In the genomic region with DNA sequence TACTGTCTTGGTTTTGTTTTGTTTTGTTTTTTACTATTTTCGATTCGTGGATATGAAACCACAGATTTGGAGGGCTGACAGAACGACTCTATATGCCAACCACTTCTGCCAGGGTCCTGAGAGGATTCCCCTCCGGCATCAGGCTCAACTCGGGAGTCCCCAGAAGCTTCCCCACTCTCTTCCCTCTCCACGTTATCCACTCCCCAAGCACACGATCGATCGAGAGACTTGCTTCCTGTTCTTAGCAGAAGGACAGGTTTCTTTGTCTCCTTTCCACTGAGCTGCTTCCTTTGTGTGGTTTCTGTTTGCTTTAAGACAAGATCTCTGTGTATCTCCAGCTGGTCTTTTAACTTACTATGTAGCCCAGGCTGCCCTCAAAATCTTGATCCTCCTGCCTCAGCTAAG, we compare ENCODE assay signal across 15 mouse cellular contexts.
DNase-seq lines count a peak whose midpoint lies in the region; ATAC-seq and TF ChIP-seq lines count a peak whose summit lies in the region.
"Had no signal": no experiment of that assay in that cellular context is flagged by ENCODE, and none has a peak within 500 bp of the region (broad histone marks: within the 10 kb centered on the region; RNA-seq: fewer than 3 reads in every experiment).

No protein-coding gene starts in this region.

- no peaks in the 10 kb centered on the region for H3K4me1 ChIP-seq in heart, embryonic 16.5 days (ENCODE audit: control insufficient read depth, insufficient read depth, low read length)
- peaks cover 2% of the 10 kb centered on the region; the same call in 1 of the 2 replicates for H3K4me1 ChIP-seq in small intestine, adult 2 months (ENCODE audit: control insufficient read depth, insufficient read depth, insufficient read length, low read length)
- H3K4me1 ChIP-seq in midbrain, embryonic 14.5 days (ENCODE audit: control insufficient read depth, insufficient read depth, low read length), result peaks cover 3% of the 10 kb centered on the region; the same call in 1 of the 2 replicates
- H3K4me1 ChIP-seq: forebrain, embryonic 15.5 days; heart, embryonic 10.5 days; kidney, embryonic 15.5 days had no signal

- 59% methylated on average over 9 of the region's 9 CpGs for WGBS in heart, embryonic 16.5 days
- WGBS in small intestine, adult 2 months, result 65% methylated on average over 9 of the region's 9 CpGs
- 53% methylated on average over 9 of the region's 9 CpGs for WGBS in midbrain, embryonic 14.5 days

- no peaks in the 10 kb centered on the region for H3K36me3 ChIP-seq in heart, embryonic 16.5 days (ENCODE audit: control insufficient read depth, insufficient read depth)
- peaks cover 11% of the 10 kb centered on the region for H3K36me3 ChIP-seq in small intestine, adult 2 months (ENCODE audit: control insufficient read depth, insufficient read depth, low read length)
- H3K36me3 ChIP-seq in midbrain, embryonic 14.5 days (ENCODE audit: control insufficient read depth, insufficient read depth, low read length), result no peaks in the 10 kb centered on the region; the same call in 1 of the 2 replicates
- H3K36me3 ChIP-seq: midbrain, embryonic 10.5 days had no signal

- H3K27ac ChIP-seq in heart, embryonic 16.5 days (ENCODE audit: low read length), result no peak overlapping the region
- H3K27ac ChIP-seq in small intestine, adult 2 months (ENCODE audit: insufficient read depth, low read depth, low read length), result peak overlapping the region; percentile 33; the same call in 1 of the 2 replicates
- H3K27ac ChIP-seq in midbrain, embryonic 14.5 days (replicated peaks; ENCODE audit: low read depth, low read length), result no peak overlapping the region
- H3K27ac ChIP-seq: forebrain, embryonic 15.5 days; heart, embryonic 10.5 days; kidney, embryonic 15.5 days had no signal

- DNase-seq in heart, adult 11 months, result no peak
- DNase-seq in 416B (ENCODE audit: low read depth), result peak; percentile 6
- no peak for DNase-seq in ovary, adult 18-20 months (ENCODE audit: low spot score)
- DNase-seq in midbrain, embryonic 14.5 days, result no peak
- no peak for DNase-seq in right cerebral cortex, postnatal 36 days (ENCODE audit: low spot score in 2 of 2)
- DNase-seq: adrenal gland, postnatal 14 days; cerebellum, postnatal 14 days; lung, postnatal 14 days had no signal

- no peak for TF ChIP-seq POLR2A in small intestine, adult 2 months (IDR thresholded peaks at IDR 0.05; ENCODE audit: low read depth, low read length)

- H3K9ac ChIP-seq in heart, embryonic 16.5 days (ENCODE audit: low read length), result no peak overlapping the region
- no peak overlapping the region for H3K9ac ChIP-seq in midbrain, embryonic 14.5 days (replicated peaks; ENCODE audit: low read length)
- H3K9ac ChIP-seq: forebrain, embryonic 15.5 days; kidney, embryonic 15.5 days had no signal

- no peaks in the 10 kb centered on the region for H3K9me3 ChIP-seq in heart, embryonic 16.5 days (replicated peaks; ENCODE audit: control insufficient read depth, low read length)
- H3K9me3 ChIP-seq in midbrain, embryonic 14.5 days (ENCODE audit: control insufficient read depth, low read length), result no peaks in the 10 kb centered on the region
- H3K9me3 ChIP-seq: forebrain, embryonic 15.5 days; heart, embryonic 10.5 days; kidney, embryonic 15.5 days; midbrain, embryonic 10.5 days had no signal

- no peaks in the 10 kb centered on the region for H3K27me3 ChIP-seq in heart, embryonic 16.5 days (ENCODE audit: control insufficient read depth, insufficient read depth, low read length)
- H3K27me3 ChIP-seq in small intestine, adult 2 months (ENCODE audit: control insufficient read depth, insufficient read depth, low read length), result no peaks in the 10 kb centered on the region
- no peaks in the 10 kb centered on the region for H3K27me3 ChIP-seq in midbrain, embryonic 14.5 days (ENCODE audit: control insufficient read depth, insufficient read depth, low read length)
- H3K27me3 ChIP-seq: forebrain, embryonic 15.5 days; kidney, embryonic 15.5 days had no signal

- no peak for TF ChIP-seq CTCF in small intestine, adult 2 months (IDR thresholded peaks at IDR 0.05; ENCODE audit: extremely low read depth, insufficient read length, insufficient replicate concordance, low read depth, low read length)

- H3K4me3 ChIP-seq in heart, embryonic 16.5 days (ENCODE audit: low read length), result no peak overlapping the region
- H3K4me3 ChIP-seq in small intestine, adult 2 months (ENCODE audit: low read depth, low read length), result 0 out of 2 replicates have a peak overlapping the region, but pooled peaks have one; percentile 25
- H3K4me3 ChIP-seq in midbrain, embryonic 14.5 days (replicated peaks; ENCODE audit: low read depth, low read length), result no peak overlapping the region
- H3K4me3 ChIP-seq: forebrain, embryonic 15.5 days; heart, embryonic 10.5 days; kidney, embryonic 15.5 days; midbrain, embryonic 10.5 days had no signal

- H3K4me2 ChIP-seq in heart, embryonic 16.5 days (ENCODE audit: low read depth, low read length), result 0 out of 2 replicates have a peak overlapping the region, but pooled peaks have one; percentile 29
- no peak overlapping the region for H3K4me2 ChIP-seq in midbrain, embryonic 14.5 days (ENCODE audit: low read length)
- H3K4me2 ChIP-seq: forebrain, embryonic 15.5 days; kidney, embryonic 15.5 days had no signal

- no peak for ATAC-seq in heart, embryonic 16.5 days (replicated peaks; ENCODE audit: extremely low read depth, insufficient read depth, low FRiP score)
- peak; percentile 69 for ATAC-seq in activated CD4-positive, CD25-positive, alpha-beta regulatory T cell, adult 4 months
- ATAC-seq in midbrain, embryonic 14.5 days (ENCODE audit: low FRiP score, low TSS enrichment), result no peak
- ATAC-seq: forebrain, embryonic 15.5 days had no signal
